Mouse (Mus musculus) heart, postnatal 0 days (tissue): ENCODE measurements around the gene Zfp800. TPM values are rescaled to one million over a fixed set of nuclear protein-coding genes. Genes with fewer than 3 reads are reported as not detected.

Source experiments
- ATAC-seq: fragments of 200-750 bp; cut with Nextera tagmentation; 2 replicates; pipeline ENCODE4 v1.8.0; 2017; ENCODE audit warnings: low read depth, moderate number of reproducible peaks, moderate library complexity; ENCODE audit not compliant: insufficient read depth
- DNase-seq: peaks from one replicate; pipeline ENCODE4 v3.0.0-alpha.2; 2016; ENCODE audit warnings: low spot score
- H3K27ac ChIP-seq: fragments of 300-500 bp; sonication (generic); 2 replicates; pipeline ENCODE4 v1.5.1; 2014; ENCODE audit warnings: low read depth, mild to moderate bottlenecking
- H3K27me3 ChIP-seq: fragments of 300-500 bp; sonication (generic); 2 replicates; pipeline ENCODE4 v1.6.1; 2014; ENCODE audit warnings: low read length, mixed read lengths; ENCODE audit not compliant: control insufficient read depth, insufficient read depth
- H3K36me3 ChIP-seq: fragments of 300-500 bp; sonication (generic); replicated peaks from 2 replicates; pipeline ENCODE4 v1.6.1; 2014; ENCODE audit warnings: low read length, mixed read lengths; ENCODE audit not compliant: control insufficient read depth, insufficient read depth
- H3K4me1 ChIP-seq: fragments of 300-500 bp; sonication (generic); 2 replicates; pipeline ENCODE4 v1.6.1; 2014; ENCODE audit warnings: antibody characterized with exemption; ENCODE audit not compliant: control insufficient read depth, insufficient read depth
- H3K4me2 ChIP-seq: fragments of 300-500 bp; sonication (generic); 2 replicates; pipeline ENCODE4 v1.6.1; 2014; ENCODE audit warnings: low read depth, mild to moderate bottlenecking, low read length, moderate library complexity
- H3K4me3 ChIP-seq: fragments of 300-500 bp; sonication (generic); 2 replicates; pipeline ENCODE4 v1.5.1; 2014; ENCODE audit warnings: low read depth, low read length
- H3K9ac ChIP-seq: fragments of 300-500 bp; sonication (generic); replicated peaks from 2 replicates; pipeline ENCODE4 v1.6.1; 2014; ENCODE audit warnings: low read depth, low read length, mixed read lengths
- H3K9me3 ChIP-seq: fragments of 300-500 bp; sonication (generic); replicated peaks from 2 replicates; pipeline ENCODE4 v1.6.1; 2016; ENCODE audit warnings: low read length; ENCODE audit not compliant: control insufficient read depth
- CTCF ChIP-seq: IDR thresholded peaks from 2 replicates; pipeline ENCODE4 v1.5.1; 2016; ENCODE audit warnings: antibody characterized with exemption, control low read depth, low read depth
- EP300 ChIP-seq: IDR thresholded peaks from 2 replicates; pipeline ENCODE4 v1.6.1; 2016; ENCODE audit warnings: antibody characterized with exemption, low read depth
- WGBS: fragments of 180-500 bp; shearing (Covaris S2); extraction: QIAGEN DNeasy Blood & Tissue Kit; methylation state at CpG from one replicate; pipeline ENCODE4 v1.1.7; 2014; 5-methylcytosine and 5-hydroxymethylcytosine counted together
- polyA plus RNA-seq: library from polyadenylated mRNA; unstranded; fragments of >200 nt; fragmentation: Nextera tagmentation; extraction: Ambion mirVana; gene quantifications from 2 replicates; pipeline ENCODE4 v1.2.1, GENCODE M21; 2015
- total RNA-seq: library from RNA; depleted of rRNA; stranded (reverse); fragments of >200 nt; gene quantifications from 2 replicates; pipeline ENCODE4 v1.2.3, GENCODE M21; 2014; ENCODE audit warnings: low replicate concordance

The Zfp800 gene
- total and polyA plus RNA-seq, 2 experiments from 2014 or later = 11.0 to 18.6 TPM

GRCm38 (mm10) chr6:28411236-28411635, 13.4 kb upstream of the Zfp800 start:
- Histone ChIP-seq H3K4me1 (no peaks in the 10 kb centered on the region), H3K4me2 (no peak overlapping the region), H3K27me3 (no peaks in the 10 kb centered on the region), H3K9ac (no peak overlapping the region), H3K36me3 (peaks cover 10% of the 10 kb centered on the region), H3K4me3 (no peak overlapping the region), H3K27ac (no peak overlapping the region), H3K9me3 (no peaks in the 10 kb centered on the region)
- WGBS = 69% methylated on average over 2 of the region's 2 CpGs
- ATAC-seq (no peak), DNase-seq (no peak)
- TF ChIP-seq EP300 = no peak
- no peak for TF ChIP-seq CTCF

DNA sequence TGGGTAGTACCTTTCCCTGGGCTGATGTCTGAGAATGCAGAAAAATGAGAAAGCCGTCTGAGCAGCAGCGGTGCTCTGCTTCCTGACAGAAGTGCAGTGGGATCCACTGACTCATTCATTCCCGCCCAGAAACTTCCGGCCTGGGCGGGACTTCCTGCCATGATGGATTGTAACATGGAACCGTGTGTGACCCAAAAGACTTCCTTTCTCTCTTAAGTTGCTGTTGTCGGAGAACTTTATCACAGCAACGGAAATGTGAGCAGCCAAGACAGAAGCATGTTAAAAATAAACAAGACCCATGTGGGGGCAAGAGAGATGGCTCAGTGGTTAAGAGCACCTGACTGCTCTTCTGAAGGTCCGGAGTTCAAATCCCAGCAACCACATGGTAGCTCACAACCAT, 12.2 kb upstream of the Zfp800 start:
- no peaks in the 10 kb centered on the region for H3K9me3 ChIP-seq
- H3K4me1 ChIP-seq = no peaks in the 10 kb centered on the region
- H3K27ac ChIP-seq = no peak overlapping the region
- TF ChIP-seq EP300 (no peak), CTCF (no peak)
- DNase-seq (peak; percentile 50), ATAC-seq (peak; percentile 58)
- no peak overlapping the region for H3K4me3 ChIP-seq
- no peak overlapping the region for H3K9ac ChIP-seq
- no peak overlapping the region for H3K4me2 ChIP-seq
- no peaks in the 10 kb centered on the region for H3K27me3 ChIP-seq
- WGBS = 59% methylated on average over 9 of the region's 9 CpGs
- peaks cover under 1% of the 10 kb centered on the region for H3K36me3 ChIP-seq

- no peak overlapping the region for H3K9ac ChIP-seq
- H3K27me3 ChIP-seq = peaks cover 30% of the 10 kb centered on the region
- ATAC-seq (no peak), DNase-seq (no peak)
- no peak for TF ChIP-seq EP300
- no peak overlapping the region for H3K4me3 ChIP-seq
- no peaks in the 10 kb centered on the region for H3K36me3 ChIP-seq
- 86% methylated on average over 4 of the region's 4 CpGs for WGBS
- peaks cover 14% of the 10 kb centered on the region; the same call in 1 of the 2 replicates for H3K9me3 ChIP-seq
- no peak overlapping the region for H3K27ac ChIP-seq
- H3K4me2 ChIP-seq = no peak overlapping the region
- no peaks in the 10 kb centered on the region for H3K4me1 ChIP-seq
These were observed 2.0 kb upstream of the Zfp800 start for GRCm38 (mm10) chr6:28399791-28400190.

DNA sequence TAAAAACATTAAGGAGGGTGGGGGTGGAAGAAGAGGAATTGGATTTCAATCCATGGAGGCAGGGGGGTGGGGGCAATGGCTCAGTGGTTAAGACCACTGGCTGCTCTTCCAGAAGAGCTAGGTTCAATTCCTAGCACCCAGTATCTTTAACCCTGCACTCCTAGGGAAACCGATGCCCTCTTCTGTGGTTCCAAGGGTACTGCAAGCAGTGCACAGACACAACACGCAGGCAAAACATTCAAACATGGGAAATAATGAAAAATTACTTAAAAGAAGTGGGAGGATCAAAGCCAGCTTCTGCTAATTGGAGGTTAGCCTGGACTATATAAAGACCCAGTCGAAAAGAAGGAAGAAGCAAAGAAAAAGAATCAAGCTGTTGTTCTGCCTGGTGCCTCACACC, 921 bp upstream of the Zfp800 start:
- Histone ChIP-seq H3K36me3 (no peaks in the 10 kb centered on the region), H3K9me3 (0 out of 2 replicates have a peak, but pooled peaks cover 6% of the 10 kb centered on the region), H3K4me1 (no peaks in the 10 kb centered on the region), H3K27ac (no peak overlapping the region), H3K4me3 (no peak overlapping the region), H3K27me3 (peaks cover 30% of the 10 kb centered on the region), H3K9ac (no peak overlapping the region), H3K4me2 (no peak overlapping the region)
- TF ChIP-seq EP300 (no peak), CTCF (no peak)
- no peak for ATAC-seq
- 86% methylated on average over 3 of the region's 3 CpGs for WGBS
- no peak for DNase-seq

GRCm38 (mm10) chr6:28396853-28397457, 850 bp downstream of the Zfp800 start:
- 0 out of 2 replicates have a peak, but pooled peaks cover 6% of the 10 kb centered on the region for H3K9me3 ChIP-seq
- ATAC-seq (no peak), DNase-seq (no peak)
- 7% methylated on average over 19 of the region's 19 CpGs for WGBS
- H3K4me1 ChIP-seq = no peaks in the 10 kb centered on the region
- H3K4me3 ChIP-seq = peak overlapping the region; percentile 44
- H3K36me3 ChIP-seq = no peaks in the 10 kb centered on the region
- H3K4me2 ChIP-seq = peak overlapping the region; percentile 76
- H3K9ac ChIP-seq = no peak overlapping the region
- no peak overlapping the region for H3K27ac ChIP-seq
- no peak for TF ChIP-seq EP300
- no peak for TF ChIP-seq CTCF
- H3K27me3 ChIP-seq = peaks cover 30% of the 10 kb centered on the region
